Mouse (Mus musculus) myocyte (in vitro differentiated cells): ENCODE data around the gene Krt10. TPM values are rescaled to one million over a fixed set of nuclear protein-coding genes. Genes with fewer than 3 reads are reported as not detected.

Experiments used
- H3K27me3 ChIP-seq: one replicate; pipeline ENCODE4 v1.6.1; 2011; ENCODE audit not compliant: control insufficient read depth, insufficient read depth, insufficient read length
- H3K36me3 ChIP-seq: one replicate; pipeline ENCODE4 v1.6.1; 2011; ENCODE audit not compliant: control insufficient read depth, insufficient read depth
- H3K4me2 ChIP-seq: one replicate; pipeline ENCODE4 v1.6.1; 2011; ENCODE audit warnings: low read depth, control low read depth
- H3K4me3 ChIP-seq: one replicate; pipeline ENCODE4 v1.5.1; 2011; ENCODE audit warnings: mild to moderate bottlenecking, control low read depth, moderate library complexity
- H3K79me2 ChIP-seq: one replicate; pipeline ENCODE4 v1.6.1; 2011; ENCODE audit not compliant: control insufficient read depth, insufficient read depth
- H3ac ChIP-seq: one replicate; pipeline ENCODE4 v1.6.1; 2011; ENCODE audit not compliant: control insufficient read depth, insufficient read length
- CEBPB ChIP-seq: IDR thresholded peaks from 2 replicates; pipeline ENCODE4 v1.6.1; 2011; ENCODE audit warnings: mild to moderate bottlenecking, moderate library complexity; ENCODE audit not compliant: poor library complexity, insufficient read depth, severe bottlenecking
- E2F4 ChIP-seq: IDR thresholded peaks from one replicate; pipeline ENCODE4 v1.6.1; 2011; ENCODE audit warnings: mild to moderate bottlenecking, control low read depth, moderate library complexity; ENCODE audit not compliant: insufficient read depth
- MAX ChIP-seq: IDR thresholded peaks from one replicate; pipeline ENCODE4 v1.6.1; 2011; ENCODE audit warnings: low read depth, mild to moderate bottlenecking, control low read depth
- MYOD1 ChIP-seq, 3 experiments: IDR thresholded peaks; one replicate each; pipeline ENCODE4 v1.6.1; 2011; ENCODE audit warnings: control low read depth in 2 of 3, low read depth in 2 of 3, mild to moderate bottlenecking in 2 of 3, moderate library complexity in 1 of 3; ENCODE audit not compliant: insufficient read length in 2 of 3, control insufficient read depth in 1 of 3
- MYOG ChIP-seq, 3 experiments: IDR thresholded peaks; one replicate each; pipeline ENCODE4 v1.6.1; 2011; ENCODE audit warnings: control low read depth in 2 of 3, low read depth in 2 of 3, mild to moderate bottlenecking in 2 of 3; ENCODE audit not compliant: insufficient read length in 2 of 3, control insufficient read depth in 1 of 3, insufficient read depth in 1 of 3
- POLR2A ChIP-seq: IDR thresholded peaks from one replicate; pipeline ENCODE4 v1.6.1; 2011; ENCODE audit warnings: low read depth, mild to moderate bottlenecking, control low read depth, moderate library complexity; ENCODE audit not compliant: insufficient read length
- POLR2AphosphoS2 ChIP-seq: IDR thresholded peaks from one replicate; pipeline ENCODE4 v1.6.1; 2011; ENCODE audit warnings: low read depth, control low read depth; ENCODE audit not compliant: insufficient read length
- REST ChIP-seq: IDR thresholded peaks from one replicate; pipeline ENCODE4 v1.6.1; 2011; ENCODE audit warnings: mild to moderate bottlenecking, control low read depth, moderate library complexity; ENCODE audit not compliant: insufficient read depth, insufficient read length
- SRF ChIP-seq: IDR thresholded peaks from one replicate; pipeline ENCODE4 v1.6.1; 2011; ENCODE audit warnings: low read depth; ENCODE audit not compliant: control insufficient read depth, insufficient read length
- TCF12 ChIP-seq: IDR thresholded peaks from one replicate; pipeline ENCODE4 v1.6.1; 2011; ENCODE audit warnings: mild to moderate bottlenecking, control low read depth; ENCODE audit not compliant: poor library complexity, insufficient read depth, severe bottlenecking
- TCF3 ChIP-seq: IDR thresholded peaks from one replicate; pipeline ENCODE4 v1.6.1; 2011; ENCODE audit warnings: low read depth, control low read depth; ENCODE audit not compliant: insufficient read length
- USF1 ChIP-seq: IDR thresholded peaks from one replicate; pipeline ENCODE4 v1.6.1; 2011; ENCODE audit warnings: low read depth, mild to moderate bottlenecking, control low read depth, moderate library complexity
- polyA plus RNA-seq: library from polyadenylated mRNA; unstranded; fragments of >200 nt; fragmentation: generic; extraction: Trizol; gene quantifications from one replicate; pipeline ENCODE4 v1.2.1, GENCODE M21; 2012; ENCODE audit warnings: missing spikeins

Krt10 gene
- polyA plus RNA-seq, 1 experiment = 6.7 TPM

DNA sequence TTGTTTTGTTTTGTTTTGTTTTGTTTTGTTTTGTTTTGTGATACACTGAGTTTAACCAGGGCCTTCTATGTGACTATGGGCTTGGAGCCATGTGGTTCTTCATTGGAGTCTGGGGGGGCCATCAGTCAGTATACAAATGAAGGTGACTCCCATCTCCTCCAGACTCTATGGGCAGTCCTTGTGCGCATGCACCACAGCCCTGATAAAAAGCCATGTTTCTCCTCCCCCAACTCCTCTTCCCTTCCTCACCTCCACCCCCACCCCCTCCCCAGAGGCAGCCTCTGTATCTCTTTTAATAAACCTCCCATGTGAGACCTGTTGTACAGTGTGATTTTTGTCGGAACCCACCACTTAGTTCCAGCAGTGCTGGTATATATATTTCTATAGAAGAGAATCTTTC is 7.5 kb upstream of the Krt10 start:
- Histone ChIP-seq H3K4me3 (no peak overlapping the region), H3K36me3 (no peaks in the 10 kb centered on the region), H3K79me2 (no peaks in the 10 kb centered on the region), H3ac (no peak overlapping the region), H3K27me3 (peaks cover 44% of the 10 kb centered on the region), H3K4me2 (no peak overlapping the region)
- TF ChIP-seq USF1 (no peak), TCF3 (no peak), SRF (no peak), CEBPB (no peak), MYOG (IDR thresholded peaks at IDR 0.05; ENCODE audit: control insufficient read depth in 1 of 3, insufficient read depth in 1 of 3, insufficient read length in 2 of 3, low read depth in 2 of 3) (no peak), MYOD1 (IDR thresholded peaks at IDR 0.05; ENCODE audit: control insufficient read depth in 1 of 3, insufficient read length in 2 of 3, low read depth in 2 of 3) (no peak), MAX (no peak), POLR2A (no peak), REST (no peak), E2F4 (no peak), TCF12 (no peak), POLR2AphosphoS2 (no peak)

DNA sequence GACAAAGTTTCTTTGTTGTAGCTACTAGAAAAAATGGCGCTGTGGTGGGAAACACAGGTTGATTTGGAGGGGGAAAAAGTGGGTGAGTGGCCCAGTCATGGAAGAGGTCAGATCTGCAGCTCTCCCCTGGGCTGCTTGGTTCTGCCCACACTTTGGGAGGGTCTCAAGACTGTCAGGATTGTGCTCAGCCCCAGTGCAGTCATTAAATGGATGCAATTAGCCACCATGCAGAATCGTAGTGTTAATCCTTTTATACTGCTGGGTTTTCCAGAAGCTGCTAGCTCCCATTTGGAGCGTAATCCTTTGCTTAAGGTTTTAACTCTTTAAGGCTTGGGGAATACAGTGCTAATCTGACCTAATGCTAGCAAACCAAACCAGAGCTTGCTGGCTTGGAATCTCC is 6.9 kb upstream of the Krt10 start:
- no peaks in the 10 kb centered on the region for H3K36me3 ChIP-seq
- TF ChIP-seq MYOG (IDR thresholded peaks at IDR 0.05; ENCODE audit: control insufficient read depth in 1 of 3, insufficient read depth in 1 of 3, insufficient read length in 2 of 3, low read depth in 2 of 3) (no peak), POLR2A (no peak), POLR2AphosphoS2 (no peak), USF1 (no peak), CEBPB (no peak), REST (no peak), MAX (no peak), SRF (no peak), TCF12 (no peak), MYOD1 (IDR thresholded peaks at IDR 0.05; ENCODE audit: control insufficient read depth in 1 of 3, insufficient read length in 2 of 3, low read depth in 2 of 3) (no peak), TCF3 (no peak), E2F4 (no peak)

DNA sequence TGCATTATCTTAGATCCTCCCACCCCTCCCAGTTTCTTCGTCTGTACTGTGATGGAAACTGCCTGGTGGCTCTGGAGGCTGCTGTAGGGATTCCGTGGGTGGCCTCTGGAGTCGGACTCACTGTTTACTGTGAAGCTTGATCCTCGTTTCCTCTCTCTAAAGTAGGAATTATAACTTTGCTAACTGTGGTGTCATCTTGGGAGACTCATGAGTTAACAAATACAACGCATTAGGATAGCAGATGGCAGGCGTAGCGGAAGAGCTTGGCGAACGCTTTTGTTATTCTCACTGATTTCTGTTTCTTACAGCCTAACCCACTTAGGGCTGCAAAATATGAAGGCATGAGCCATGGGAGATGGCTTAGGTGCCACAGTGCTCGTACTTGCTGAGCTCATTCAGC is 3.3 kb upstream of the Krt10 start:
- TF ChIP-seq MYOD1 (IDR thresholded peaks at IDR 0.05; ENCODE audit: control insufficient read depth in 1 of 3, insufficient read length in 2 of 3, low read depth in 2 of 3) = no peak
- TF ChIP-seq POLR2AphosphoS2 = no peak
- no peak for TF ChIP-seq REST
- no peak for TF ChIP-seq USF1
- no peak for TF ChIP-seq SRF
- no peak for TF ChIP-seq POLR2A
- no peak for TF ChIP-seq CEBPB
- TF ChIP-seq E2F4 = no peak
- no peak for TF ChIP-seq TCF3
- no peak for TF ChIP-seq MAX
- no peak for TF ChIP-seq MYOG (IDR thresholded peaks at IDR 0.05; ENCODE audit: control insufficient read depth in 1 of 3, insufficient read depth in 1 of 3, insufficient read length in 2 of 3, low read depth in 2 of 3)
- Histone ChIP-seq H3K4me2 (no peak overlapping the region), H3K27me3 (peaks cover 7% of the 10 kb centered on the region), H3K36me3 (no peaks in the 10 kb centered on the region), H3K79me2 (no peaks in the 10 kb centered on the region), H3K4me3 (no peak overlapping the region), H3ac (no peak overlapping the region)

More for the DNA sequence above, 6.9 kb upstream of the Krt10 start:
- H3K27me3 ChIP-seq = peaks cover 38% of the 10 kb centered on the region
- no peak overlapping the region for H3K4me3 ChIP-seq
- no peak overlapping the region for H3ac ChIP-seq
- no peaks in the 10 kb centered on the region for H3K79me2 ChIP-seq
- H3K4me2 ChIP-seq = no peak overlapping the region

DNA sequence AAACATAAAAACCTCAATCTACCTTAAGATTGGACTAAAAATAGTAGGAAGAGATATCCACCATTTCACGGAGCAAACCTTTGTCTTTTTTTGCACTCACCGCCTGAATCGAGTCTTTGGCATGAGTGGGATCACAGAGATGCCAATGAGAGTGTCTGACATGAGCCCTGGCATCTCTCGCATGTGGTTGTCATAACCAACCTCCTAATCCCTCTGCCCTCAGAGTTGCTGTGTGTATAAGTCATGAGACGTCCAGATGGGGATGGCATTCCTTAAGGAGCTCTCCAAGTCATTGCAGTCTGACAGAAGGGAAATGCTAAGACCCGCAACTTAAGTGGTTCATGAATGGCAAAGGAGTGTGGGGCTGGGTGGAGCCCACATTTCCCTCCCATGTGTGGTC is 2.2 kb upstream of the Krt10 start:
- Histone ChIP-seq H3K79me2 (no peaks in the 10 kb centered on the region), H3K4me3 (no peak overlapping the region), H3K4me2 (peak overlapping the region; percentile 2), H3K36me3 (no peaks in the 10 kb centered on the region), H3ac (no peak overlapping the region), H3K27me3 (no peaks in the 10 kb centered on the region)
- TF ChIP-seq MYOG (IDR thresholded peaks at IDR 0.05; ENCODE audit: control insufficient read depth in 1 of 3, insufficient read depth in 1 of 3, insufficient read length in 2 of 3, low read depth in 2 of 3) = no peak

DNA sequence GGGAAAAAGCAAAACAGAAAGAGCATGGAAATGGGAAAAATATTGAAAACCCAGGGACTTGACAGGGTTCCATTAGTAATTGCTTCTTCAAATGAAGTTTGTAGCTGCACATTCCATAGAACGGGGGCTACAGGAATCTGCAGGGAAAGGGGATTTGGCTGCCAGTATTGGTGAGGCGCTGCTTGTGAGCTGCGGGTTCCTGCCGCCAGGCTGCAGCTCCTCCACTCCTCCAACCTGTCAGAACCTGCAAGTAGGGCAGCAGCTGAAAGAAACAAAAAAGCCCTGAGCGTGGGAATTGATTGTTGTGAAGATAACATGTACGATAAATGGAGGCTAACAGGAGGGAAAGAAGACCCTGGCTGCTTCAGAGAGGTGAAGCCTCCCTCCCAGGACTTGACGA is 1.7 kb upstream of the Krt10 start:
- Histone ChIP-seq H3K27me3 (no peaks in the 10 kb centered on the region), H3K4me3 (no peak overlapping the region), H3K4me2 (peak overlapping the region; percentile 2), H3ac (no peak overlapping the region), H3K36me3 (no peaks in the 10 kb centered on the region), H3K79me2 (no peaks in the 10 kb centered on the region)
- no peak for TF ChIP-seq MAX
- TF ChIP-seq POLR2AphosphoS2 = no peak
- no peak for TF ChIP-seq USF1
- no peak for TF ChIP-seq POLR2A
- TF ChIP-seq REST = no peak
- TF ChIP-seq MYOG (IDR thresholded peaks at IDR 0.05; ENCODE audit: control insufficient read depth in 1 of 3, insufficient read depth in 1 of 3, insufficient read length in 2 of 3, low read depth in 2 of 3) = no peak
- TF ChIP-seq SRF = no peak
- no peak for TF ChIP-seq TCF3
- no peak for TF ChIP-seq E2F4
- no peak for TF ChIP-seq CEBPB
- TF ChIP-seq TCF12 = no peak
- TF ChIP-seq MYOD1 (IDR thresholded peaks at IDR 0.05; ENCODE audit: control insufficient read depth in 1 of 3, insufficient read length in 2 of 3, low read depth in 2 of 3) = no peak
